Mouse (Mus musculus) forebrain, embryonic 13.5 days (tissue): Measurements from ENCODE around the gene Idh1. TPM values are rescaled to one million over a fixed set of nuclear protein-coding genes. Genes with fewer than 3 reads are reported as not detected.
A peak's percentile ranks its signal among the peaks of the same experiment; 100 is the strongest.

ENCODE experiments used
- ATAC-seq: fragments of 200-750 bp; cut with Nextera tagmentation; 2 replicates; pipeline ENCODE4 v1.8.0; 2017
- H3K27ac ChIP-seq: fragments of 300-500 bp; sonication (generic); 2 replicates; pipeline ENCODE4 v1.5.1; 2015; ENCODE audit warnings: inconsistent platforms, mild to moderate bottlenecking, moderate library complexity
- H3K27me3 ChIP-seq: fragments of 300-500 bp; sonication (generic); 2 replicates; pipeline ENCODE4 v1.6.1; 2015; ENCODE audit warnings: mild to moderate bottlenecking, inconsistent platforms
- H3K36me3 ChIP-seq: fragments of 300-500 bp; sonication (generic); 2 replicates; pipeline ENCODE4 v1.6.1; 2015; ENCODE audit warnings: mild to moderate bottlenecking, inconsistent platforms; ENCODE audit not compliant: poor library complexity, severe bottlenecking
- H3K4me1 ChIP-seq: fragments of 300-500 bp; sonication (generic); 2 replicates; pipeline ENCODE4 v1.6.1; 2015; ENCODE audit warnings: inconsistent platforms
- H3K4me2 ChIP-seq: fragments of 300-500 bp; sonication (generic); 2 replicates; pipeline ENCODE4 v1.6.1; 2015; ENCODE audit warnings: inconsistent platforms, mild to moderate bottlenecking, moderate library complexity
- H3K4me3 ChIP-seq: fragments of 300-500 bp; sonication (generic); 2 replicates; pipeline ENCODE4 v1.5.1; 2015; ENCODE audit warnings: mild to moderate bottlenecking, inconsistent platforms
- H3K9ac ChIP-seq: fragments of 300-500 bp; sonication (generic); 2 replicates; pipeline ENCODE4 v1.6.1; 2015; ENCODE audit warnings: mild to moderate bottlenecking, inconsistent platforms
- H3K9me3 ChIP-seq: fragments of 300-500 bp; sonication (generic); replicated peaks from 2 replicates; pipeline ENCODE4 v1.6.1; 2016; ENCODE audit warnings: inconsistent platforms
- WGBS: fragments of 180-500 bp; shearing (Covaris S2); methylation state at CpG from one replicate; pipeline ENCODE4 v1.1.7; 2015; 5-methylcytosine and 5-hydroxymethylcytosine counted together
- polyA plus RNA-seq: library from polyadenylated mRNA; unstranded; fragments of >200 nt; fragmentation: Nextera tagmentation; extraction: Ambion mirVana; gene quantifications from 2 replicates; pipeline ENCODE4 v1.2.1, GENCODE M21; 2015

Idh1 gene
- polyA plus RNA-seq, 1 experiment from 2014 or later = 399 TPM

GRCm38 (mm10) chr1:65187074-65187430, 752 bp upstream of the Idh1 start:
- no peaks in the 10 kb centered on the region for H3K9me3 ChIP-seq
- 0 out of 2 replicates have a peak, but pooled peaks cover 3% of the 10 kb centered on the region for H3K27me3 ChIP-seq
- peaks cover 19% of the 10 kb centered on the region for H3K4me1 ChIP-seq
- H3K4me3 ChIP-seq = peak overlapping the region; percentile 92
- peak overlapping the region; percentile 83 for H3K4me2 ChIP-seq
- peak overlapping the region; percentile 80 for H3K27ac ChIP-seq
- no peak for ATAC-seq
- WGBS = under 1% methylated on average over 6 of the region's 6 CpGs
- peak overlapping the region; percentile 93 for H3K9ac ChIP-seq
- H3K36me3 ChIP-seq = peaks cover 3% of the 10 kb centered on the region

DNA sequence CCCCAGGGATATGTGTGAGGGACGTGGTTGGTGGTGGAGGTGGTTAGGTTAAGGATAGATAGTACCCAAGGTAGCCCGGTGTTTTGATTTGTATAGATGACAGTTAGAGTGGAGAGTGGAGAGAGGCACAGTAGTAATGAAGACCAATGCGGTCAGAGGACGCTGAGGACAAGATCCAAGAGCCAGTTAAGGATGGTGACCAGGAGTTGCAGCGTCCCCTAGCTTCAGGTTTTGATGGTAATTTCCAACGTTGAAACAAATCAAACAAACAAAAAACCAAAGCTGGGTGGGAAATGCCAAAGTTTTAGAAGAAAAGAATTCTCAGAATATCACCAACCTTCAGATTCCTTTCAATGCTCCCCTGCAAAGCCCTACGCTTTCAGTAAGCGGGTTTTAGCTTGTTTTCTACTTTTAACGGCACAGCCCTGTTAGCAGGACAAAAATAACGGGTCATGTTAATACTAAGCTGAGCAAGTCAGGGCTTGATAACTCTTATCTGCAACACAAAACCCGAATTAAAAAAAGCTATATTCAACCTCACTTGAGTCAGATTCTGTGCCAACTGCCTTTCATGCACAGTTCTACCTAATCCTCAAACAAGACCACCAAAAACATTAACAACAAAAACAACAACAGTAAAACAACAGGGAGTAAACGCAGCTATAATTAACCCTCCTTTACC, 635 bp downstream of the Idh1 start:
- Histone ChIP-seq H3K4me1 (peaks cover 19% of the 10 kb centered on the region), H3K9ac (peak overlapping the region; percentile 56), H3K27ac (peak overlapping the region; percentile 40; the same call in 1 of the 2 replicates), H3K36me3 (no peaks in the 10 kb centered on the region), H3K4me2 (peak overlapping the region; percentile 83), H3K27me3 (0 out of 2 replicates have a peak, but pooled peaks cover 3% of the 10 kb centered on the region), H3K4me3 (peak overlapping the region; percentile 92), H3K9me3 (no peaks in the 10 kb centered on the region)
- ATAC-seq = no peak
- 26% methylated on average over 12 of the region's 12 CpGs for WGBS

DNA sequence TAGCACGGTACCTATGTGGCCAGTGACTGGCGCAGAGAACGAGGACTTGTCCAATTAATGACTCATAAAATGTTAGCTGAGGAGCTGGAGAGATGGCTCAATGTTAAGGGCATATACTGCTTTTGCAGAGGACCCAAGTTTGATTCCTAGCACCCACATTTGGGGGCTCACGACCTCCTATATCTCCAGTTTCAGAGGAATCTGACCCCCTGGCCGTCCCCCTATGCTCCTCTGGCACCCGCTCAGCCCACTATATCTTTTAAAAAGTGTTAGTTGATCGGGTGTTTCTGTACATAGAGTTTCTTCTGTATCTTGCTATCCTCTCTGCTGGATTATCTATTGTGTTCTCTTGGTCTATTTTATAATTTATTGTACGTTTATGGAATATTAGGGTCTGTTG, 1.3 kb downstream of the Idh1 start:
- H3K4me3 ChIP-seq = no peak overlapping the region
- ATAC-seq = no peak
- H3K27ac ChIP-seq = no peak overlapping the region
- peaks cover 19% of the 10 kb centered on the region for H3K4me1 ChIP-seq
- no peak overlapping the region for H3K4me2 ChIP-seq
- H3K9ac ChIP-seq = no peak overlapping the region
- H3K36me3 ChIP-seq = no peaks in the 10 kb centered on the region
- WGBS = 89% methylated on average over 8 of the region's 8 CpGs
- H3K9me3 ChIP-seq = no peaks in the 10 kb centered on the region
- 0 out of 2 replicates have a peak, but pooled peaks cover 3% of the 10 kb centered on the region for H3K27me3 ChIP-seq

DNA sequence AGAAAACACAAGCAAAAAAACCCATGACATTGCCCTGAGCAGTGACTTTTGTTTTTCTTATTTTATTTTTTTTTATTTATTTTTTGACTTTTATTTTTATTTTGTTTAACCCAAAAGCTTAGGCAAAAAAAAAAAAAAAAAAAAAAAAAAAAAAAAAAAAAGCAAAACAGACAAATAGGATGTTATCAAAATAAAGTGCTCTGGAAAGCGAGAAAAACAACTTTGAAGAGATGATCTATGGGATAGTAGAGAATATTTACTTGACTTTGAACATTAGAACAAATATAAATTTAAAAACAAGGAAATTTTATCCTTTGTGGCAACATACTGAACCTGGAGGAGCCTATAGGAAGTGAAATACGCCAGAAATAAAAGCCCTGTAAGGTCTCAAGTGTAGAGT, 2.3 kb downstream of the Idh1 start:
- Histone ChIP-seq H3K9ac (no peak overlapping the region), H3K27ac (no peak overlapping the region), H3K4me2 (no peak overlapping the region), H3K9me3 (no peaks in the 10 kb centered on the region), H3K4me1 (peaks cover 23% of the 10 kb centered on the region), H3K27me3 (0 out of 2 replicates have a peak, but pooled peaks cover 3% of the 10 kb centered on the region), H3K36me3 (no peaks in the 10 kb centered on the region), H3K4me3 (no peak overlapping the region)
- ATAC-seq = no peak
- WGBS = 85% methylated on average over 2 of the region's 2 CpGs

DNA sequence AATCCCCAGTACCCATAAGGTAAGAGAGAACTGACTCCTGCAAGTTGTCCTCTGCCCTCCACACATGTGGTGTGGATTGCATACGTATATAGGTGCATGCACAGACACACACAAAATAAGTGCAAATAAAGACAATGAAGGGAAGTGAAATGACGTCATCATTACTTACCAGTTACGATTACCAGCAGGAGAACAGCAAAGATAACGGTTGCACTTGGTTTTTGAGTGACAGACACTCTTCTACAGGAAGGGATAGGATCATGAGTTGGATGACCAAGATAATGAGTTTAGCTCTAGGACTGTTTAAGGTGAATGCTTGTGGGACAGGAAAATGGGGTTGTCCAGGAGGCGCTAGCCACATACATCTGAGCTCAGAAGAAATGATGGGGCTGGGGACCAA, 4.8 kb downstream of the Idh1 start:
- H3K4me2 ChIP-seq = no peak overlapping the region
- WGBS = 85% methylated on average over 5 of the region's 5 CpGs
- H3K9ac ChIP-seq = no peak overlapping the region
- peaks cover 25% of the 10 kb centered on the region for H3K4me1 ChIP-seq
- no peaks in the 10 kb centered on the region for H3K9me3 ChIP-seq
- H3K27ac ChIP-seq = no peak overlapping the region
- 0 out of 2 replicates have a peak, but pooled peaks cover 3% of the 10 kb centered on the region for H3K27me3 ChIP-seq
- no peak overlapping the region for H3K4me3 ChIP-seq
- H3K36me3 ChIP-seq = no peaks in the 10 kb centered on the region
- no peak for ATAC-seq

- ATAC-seq = no peak
- Histone ChIP-seq H3K4me1 (peaks cover 31% of the 10 kb centered on the region), H3K9me3 (no peaks in the 10 kb centered on the region), H3K27me3 (no peaks in the 10 kb centered on the region), H3K4me2 (peak overlapping the region; percentile 71), H3K9ac (peak overlapping the region; percentile 70), H3K36me3 (peaks cover under 1% of the 10 kb centered on the region), H3K27ac (peak overlapping the region; percentile 97), H3K4me3 (peak overlapping the region; percentile 67)
- WGBS = 5% methylated on average over 11 of the region's 11 CpGs
Observed at GRCm38 (mm10) chr1:65179634-65180249, 6.6 kb downstream of the Idh1 start.

- Histone ChIP-seq H3K27me3 (no peaks in the 10 kb centered on the region), H3K4me3 (peak overlapping the region; percentile 67), H3K36me3 (peaks cover 8% of the 10 kb centered on the region), H3K9me3 (no peaks in the 10 kb centered on the region), H3K4me2 (peak overlapping the region; percentile 71), H3K9ac (peak overlapping the region; percentile 84), H3K4me1 (peaks cover 31% of the 10 kb centered on the region), H3K27ac (peak overlapping the region; percentile 97)
- ATAC-seq = peak; percentile 95
- under 1% methylated on average over 39 of the region's 39 CpGs for WGBS
Observed at GRCm38 (mm10) chr1:65178902-65179432, 7.3 kb downstream of the Idh1 start.

DNA sequence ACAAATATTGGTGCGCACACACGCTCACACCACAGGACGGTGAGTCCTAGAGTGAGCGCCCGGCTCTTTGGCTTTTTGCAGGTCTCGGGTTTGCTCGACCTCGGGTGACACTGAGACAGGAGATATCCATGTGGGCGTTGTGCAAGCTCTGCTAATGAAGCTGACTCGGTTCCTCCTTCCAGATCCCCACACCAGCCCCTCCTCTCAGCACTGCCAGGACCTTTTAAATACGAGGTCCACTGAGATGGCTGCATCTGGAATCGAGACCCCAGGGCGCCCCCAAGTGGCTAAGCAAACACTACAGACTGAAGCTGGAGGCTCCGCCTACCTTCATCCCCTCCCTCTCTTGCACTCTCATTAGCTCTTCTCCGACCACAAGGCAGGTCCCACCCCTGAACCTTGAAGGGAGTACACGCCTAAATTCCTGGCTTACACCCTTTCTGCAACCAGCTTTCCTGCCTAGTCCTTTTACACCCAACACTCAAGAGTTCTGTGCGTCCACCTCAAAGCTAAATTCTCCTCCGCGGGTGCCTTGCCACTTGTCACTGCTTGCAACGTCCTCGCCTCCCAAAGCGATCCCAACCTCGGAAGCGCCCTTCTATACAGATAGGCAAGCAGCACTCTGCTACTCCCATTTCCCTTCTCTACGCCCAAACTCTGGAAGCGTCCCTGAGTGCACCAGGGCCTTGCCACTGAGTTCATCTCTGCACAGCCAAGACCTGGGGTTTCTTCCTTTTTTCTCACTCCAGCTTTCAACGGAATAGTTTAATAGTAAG, 8.0 kb downstream of the Idh1 start:
- Histone ChIP-seq H3K36me3 (peaks cover 13% of the 10 kb centered on the region), H3K4me1 (peaks cover 31% of the 10 kb centered on the region), H3K27me3 (no peaks in the 10 kb centered on the region), H3K9ac (peak overlapping the region; percentile 84), H3K9me3 (no peaks in the 10 kb centered on the region), H3K4me2 (peak overlapping the region; percentile 71), H3K4me3 (peak overlapping the region; percentile 67), H3K27ac (peak overlapping the region; percentile 97)
- ATAC-seq = peak; percentile 84
- WGBS = 5% methylated on average over 27 of the region's 27 CpGs

DNA sequence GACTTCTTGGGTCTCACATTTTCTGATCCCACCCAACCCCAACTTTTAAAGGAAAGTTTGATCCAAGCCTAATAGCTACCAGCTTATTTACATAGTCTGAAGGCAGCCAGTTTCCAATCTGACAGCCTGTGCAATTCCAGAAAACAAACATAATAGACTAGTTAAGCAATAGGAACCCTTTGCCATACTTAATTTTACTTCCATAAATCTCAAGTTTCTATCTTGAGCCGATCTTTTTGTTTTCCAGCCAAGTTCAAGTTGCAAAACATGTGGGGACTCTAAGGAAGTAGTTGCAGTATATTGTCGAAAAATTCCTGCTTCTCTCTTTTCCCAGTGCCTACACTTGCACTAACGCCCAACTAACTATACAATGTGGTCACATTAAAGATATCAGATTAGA, 8.8 kb downstream of the Idh1 start:
- H3K4me2 ChIP-seq = peak overlapping the region; percentile 71
- no peaks in the 10 kb centered on the region for H3K9me3 ChIP-seq
- H3K36me3 ChIP-seq = peaks cover 21% of the 10 kb centered on the region
- no peak for ATAC-seq
- WGBS = 71% methylated on average over 3 of the region's 3 CpGs
- H3K27ac ChIP-seq = no peak overlapping the region
- peak overlapping the region; percentile 67 for H3K4me3 ChIP-seq
- H3K27me3 ChIP-seq = no peaks in the 10 kb centered on the region
- H3K4me1 ChIP-seq = peaks cover 35% of the 10 kb centered on the region
- H3K9ac ChIP-seq = 0 out of 2 replicates have a peak overlapping the region, but pooled peaks have one; percentile 84

- Histone ChIP-seq H3K27ac (no peak overlapping the region), H3K9ac (no peak overlapping the region), H3K9me3 (no peaks in the 10 kb centered on the region), H3K27me3 (no peaks in the 10 kb centered on the region), H3K4me1 (peaks cover 40% of the 10 kb centered on the region), H3K36me3 (peaks cover 26% of the 10 kb centered on the region), H3K4me3 (no peak overlapping the region), H3K4me2 (peak overlapping the region; percentile 38)
- 89% methylated on average over 5 of the region's 5 CpGs for WGBS
- ATAC-seq = no peak
Observed at GRCm38 (mm10) chr1:65176912-65177311, 9.4 kb downstream of the Idh1 start.

GRCm38 (mm10) chr1:65176171-65176570, 10.1 kb downstream of the Idh1 start:
- Histone ChIP-seq H3K9ac (no peak overlapping the region), H3K36me3 (peaks cover 34% of the 10 kb centered on the region), H3K4me3 (no peak overlapping the region), H3K4me2 (peak overlapping the region; percentile 38), H3K9me3 (no peaks in the 10 kb centered on the region), H3K27ac (no peak overlapping the region), H3K4me1 (peaks cover 47% of the 10 kb centered on the region), H3K27me3 (no peaks in the 10 kb centered on the region)
- no peak for ATAC-seq
- WGBS = 75% methylated on average over 4 of the region's 4 CpGs

DNA sequence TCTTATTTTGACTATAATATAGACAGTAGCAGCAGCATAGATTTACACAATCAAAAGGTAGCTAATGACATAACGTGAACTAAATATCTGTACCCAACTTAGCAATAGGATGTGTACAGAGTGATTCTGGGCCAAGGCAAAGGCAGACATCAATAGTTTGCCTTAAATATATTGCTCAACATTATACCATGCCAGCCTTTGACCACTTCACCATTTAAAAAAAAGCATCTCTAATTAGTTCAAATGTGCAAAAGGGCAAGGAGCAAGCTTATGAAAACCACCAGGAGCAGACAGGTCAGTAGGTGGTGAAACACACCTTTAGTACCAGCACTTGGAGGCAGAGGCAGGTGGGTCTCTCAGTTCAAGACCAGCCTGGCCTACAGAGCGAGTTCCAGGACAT, 12.6 kb downstream of the Idh1 start:
- Histone ChIP-seq H3K9ac (no peak overlapping the region), H3K4me3 (no peak overlapping the region), H3K27ac (no peak overlapping the region), H3K27me3 (no peaks in the 10 kb centered on the region), H3K4me1 (peaks cover 43% of the 10 kb centered on the region), H3K4me2 (no peak overlapping the region), H3K9me3 (no peaks in the 10 kb centered on the region), H3K36me3 (peaks cover 57% of the 10 kb centered on the region)
- WGBS = 94% methylated on average over 2 of the region's 2 CpGs
- no peak for ATAC-seq
